Mouse (Mus musculus) cerebellum, adult 2 months (tissue): ENCODE results near the gene Gdpd3.

Experiments used
- CTCF ChIP-seq: fragments of 200-500 bp; IDR thresholded peaks from 2 replicates; pipeline ENCODE4 v1.5.1; 2011; ENCODE audit warnings: low read depth, mild to moderate bottlenecking, control low read depth, low read length, moderate library complexity, borderline replicate concordance; ENCODE audit not compliant: insufficient read depth
- POLR2A ChIP-seq: fragments of 200-500 bp; IDR thresholded peaks from 2 replicates; pipeline ENCODE4 v1.6.1; 2011; ENCODE audit warnings: low read length, control low read depth, borderline replicate concordance; ENCODE audit not compliant: insufficient read depth

GRCm38 (mm10) chr7:126721635-126722034 is 44.5 kb upstream of the Gdpd3 start:
- TF ChIP-seq CTCF (no peak), POLR2A (no peak)
